Mouse (Mus musculus) liver, postnatal 0 days (tissue): ENCODE measurements around the gene Hist2h3b. TPM values are rescaled to one million over a fixed set of nuclear protein-coding genes. Genes with fewer than 3 reads are reported as not detected.
"Not testable (repeated sequence)": the region's sequence is repeated elsewhere in the genome, so short reads cannot be mapped to it uniquely, and the experiment has no call there.

Experiments
- ATAC-seq: fragments of 200-750 bp; cut with Nextera tagmentation; 2 replicates; pipeline ENCODE4 v1.8.0; 2017; ENCODE audit warnings: mild to moderate bottlenecking, moderate library complexity
- DNase-seq: peaks from one replicate; pipeline ENCODE4 v3.0.0-alpha.2; 2016
- H3K27ac ChIP-seq: fragments of 300-500 bp; sonication (generic); 2 replicates; pipeline ENCODE4 v1.5.1; 2014; ENCODE audit warnings: antibody characterized with exemption, moderate library complexity, mild to moderate bottlenecking, low read depth
- H3K27me3 ChIP-seq: fragments of 300-500 bp; sonication (generic); 2 replicates; pipeline ENCODE4 v1.6.1; 2014; ENCODE audit warnings: low read length, control low read depth, mixed read lengths; ENCODE audit not compliant: insufficient read depth
- H3K36me3 ChIP-seq: fragments of 300-500 bp; sonication (generic); replicated peaks from 2 replicates; pipeline ENCODE4 v1.6.1; 2014; ENCODE audit warnings: mild to moderate bottlenecking, control low read depth, low read length, moderate library complexity, mixed read lengths; ENCODE audit not compliant: insufficient read depth
- H3K4me1 ChIP-seq: fragments of 300-500 bp; sonication (generic); 2 replicates; pipeline ENCODE4 v1.6.1; 2014; ENCODE audit warnings: antibody characterized with exemption, mild to moderate bottlenecking, control low read depth; ENCODE audit not compliant: insufficient read depth
- H3K4me2 ChIP-seq: fragments of 300-500 bp; sonication (generic); 2 replicates; pipeline ENCODE4 v1.6.1; 2014; ENCODE audit warnings: low read depth, mild to moderate bottlenecking, low read length, moderate library complexity, mixed read lengths
- H3K4me3 ChIP-seq: fragments of 300-500 bp; sonication (generic); 2 replicates; pipeline ENCODE4 v1.5.1; 2014; ENCODE audit warnings: low read depth, low read length
- H3K9ac ChIP-seq: fragments of 300-500 bp; sonication (generic); replicated peaks from 2 replicates; pipeline ENCODE4 v1.6.1; 2014; ENCODE audit warnings: mild to moderate bottlenecking, moderate library complexity
- H3K9me3 ChIP-seq: fragments of 300-500 bp; sonication (generic); 2 replicates; pipeline ENCODE4 v1.6.1; 2016; ENCODE audit warnings: mild to moderate bottlenecking, control low read depth, low read length, mixed read lengths
- CTCF ChIP-seq: sonication (generic); IDR thresholded peaks from 2 replicates; pipeline ENCODE4 v1.5.1; 2016; ENCODE audit warnings: antibody characterized with exemption, low read depth
- EP300 ChIP-seq: IDR thresholded peaks from 2 replicates; pipeline ENCODE4 v1.6.1; 2016; ENCODE audit warnings: antibody characterized with exemption, low read depth, mild to moderate bottlenecking
- WGBS: fragments of 180-500 bp; shearing (Covaris S2); extraction: QIAGEN DNeasy Blood & Tissue Kit; methylation state at CpG from one replicate; pipeline ENCODE4 v1.1.7; 2014; ENCODE audit not compliant: insufficient replicate concordance; 5-methylcytosine and 5-hydroxymethylcytosine counted together
- polyA plus RNA-seq: library from polyadenylated mRNA; unstranded; fragments of >200 nt; fragmentation: Nextera tagmentation; extraction: Ambion mirVana; gene quantifications from 2 replicates; pipeline ENCODE4 v1.2.1, GENCODE M21; 2015

The Hist2h3b gene
- polyA plus RNA-seq, 1 experiment from 2014 or later = 84.5 TPM

DNA sequence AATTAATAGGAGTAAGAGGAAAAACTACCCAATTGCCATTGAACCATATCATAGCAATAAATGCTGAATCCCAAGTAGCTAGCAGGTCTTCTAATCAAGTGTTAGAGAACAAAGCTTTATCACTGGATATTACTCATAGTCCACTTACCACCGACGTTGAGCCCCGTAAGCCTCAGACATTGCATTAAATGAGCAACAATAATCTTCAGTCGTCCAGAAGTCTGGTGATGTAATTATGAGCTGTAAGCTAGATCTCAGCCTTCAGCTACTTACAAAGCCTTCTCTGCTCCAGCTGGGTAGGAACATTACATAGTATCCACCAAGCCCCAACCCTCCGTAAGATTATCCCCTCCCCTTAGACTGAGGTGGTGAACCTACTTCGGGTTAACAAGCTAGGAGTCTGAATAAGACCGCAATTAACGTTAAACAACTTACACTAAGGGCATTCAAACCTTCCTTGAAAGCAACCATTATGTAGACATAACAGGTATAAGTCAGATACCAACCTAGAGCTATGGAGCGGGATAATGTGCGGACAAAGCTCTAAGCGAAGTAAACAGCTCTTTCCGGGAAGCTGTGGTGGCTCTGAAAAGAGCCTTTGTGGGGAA, 30.4 kb upstream of the Hist2h3b start:
- Histone ChIP-seq H3K27ac (peak overlapping the region; percentile 94), H3K36me3 (no peaks in the 10 kb centered on the region), H3K4me2 (peak overlapping the region; percentile 70), H3K9ac (peak overlapping the region; percentile 80), H3K4me3 (peak overlapping the region; percentile 59), H3K9me3 (no peaks in the 10 kb centered on the region), H3K4me1 (peaks cover 22% of the 10 kb centered on the region), H3K27me3 (no peaks in the 10 kb centered on the region)
- ATAC-seq = no peak
- TF ChIP-seq CTCF (no peak), EP300 (0 out of 2 replicates have a peak, but pooled peaks have one; percentile 30)
- DNase-seq = no peak
- under 1% methylated on average over 12 of the region's 12 CpGs for WGBS

DNA sequence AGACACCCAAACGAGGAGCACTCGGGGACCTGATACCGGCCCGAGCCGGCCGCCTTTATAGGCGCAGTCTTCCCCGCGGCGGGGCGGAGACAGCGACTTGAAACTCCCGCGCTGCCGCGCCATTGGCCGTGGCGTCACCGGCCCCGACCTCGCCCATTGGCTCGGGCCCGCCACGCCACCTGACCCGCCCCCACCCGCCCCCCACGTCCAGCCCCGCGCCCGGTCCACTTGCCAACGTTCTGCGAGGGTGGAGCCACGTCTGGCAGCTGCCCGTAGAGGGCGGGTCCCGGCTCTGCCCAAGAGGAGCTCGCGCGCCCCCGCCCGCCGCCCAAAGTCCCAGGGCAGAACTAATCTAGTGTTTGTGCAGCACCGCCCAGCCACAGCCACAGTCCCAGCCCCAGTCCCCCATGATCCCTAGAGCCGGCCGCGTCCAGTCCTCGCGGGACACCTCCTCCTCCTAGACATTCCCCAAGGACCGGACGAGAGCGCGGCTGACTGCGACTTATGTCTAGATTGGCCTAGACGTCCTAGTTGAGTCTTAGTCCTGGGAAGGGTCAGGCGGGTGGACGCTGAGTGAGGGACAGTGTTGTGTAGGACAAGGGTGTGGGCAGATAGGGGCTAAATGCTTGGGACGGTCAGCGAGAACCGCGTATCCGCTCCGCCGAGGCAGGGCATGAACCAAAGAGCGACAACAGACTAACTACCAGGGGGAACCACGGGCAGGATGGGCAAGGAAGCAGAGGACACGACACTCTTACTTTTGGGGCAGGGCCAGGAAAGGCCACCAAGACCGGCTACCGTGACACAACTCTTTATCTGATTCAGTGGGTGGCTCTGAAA, 29.3 kb upstream of the Hist2h3b start, which contains the start of gene Hist2h3c2:
Gene Hist2h3c2 (minus strand): TSS at position 174 of the 840 bp plus-strand sequence.
- H3K9me3 ChIP-seq, H3K36me3 ChIP-seq, H3K27me3 ChIP-seq, DNase-seq: not testable (repeated sequence)
- peak within 1 kb of the TSS; percentile 94 for H3K27ac ChIP-seq
- WGBS = 3% methylated on average over 12 of the region's 68 CpGs
- H3K4me1 ChIP-seq = peaks cover 33% of the 10 kb centered on the region
- H3K4me2 ChIP-seq = peak within 1 kb of the TSS; percentile 70
- H3K9ac ChIP-seq = peak within 1 kb of the TSS; percentile 80
- peak within 1 kb of the TSS; percentile 59 for H3K4me3 ChIP-seq
- ATAC-seq = peak; percentile 84

- DNase-seq (peak; percentile 81), ATAC-seq (peak; percentile 71)
- H3K9ac ChIP-seq = peak within 1 kb of the TSS; percentile 66
- not testable (repeated sequence) for H3K9me3 ChIP-seq, H3K36me3 ChIP-seq, H3K27me3 ChIP-seq
- H3K4me3 ChIP-seq = peak within 1 kb of the TSS; percentile 34
- WGBS = 10% methylated on average over 9 of the region's 85 CpGs
- peak within 1 kb of the TSS; percentile 64 for H3K4me2 ChIP-seq
- peak within 1 kb of the TSS; percentile 92 for H3K27ac ChIP-seq
- peak; percentile 27; the same call in 1 of the 2 replicates for TF ChIP-seq EP300
- peaks cover 37% of the 10 kb centered on the region for H3K4me1 ChIP-seq
These were observed 28.3 kb upstream of the Hist2h3b start, which contains the start of gene Hist2h2aa2 for GRCm38 (mm10) chr3:96239949-96240798. Gene Hist2h2aa2 (minus strand): TSS chr3:96240276.

DNA sequence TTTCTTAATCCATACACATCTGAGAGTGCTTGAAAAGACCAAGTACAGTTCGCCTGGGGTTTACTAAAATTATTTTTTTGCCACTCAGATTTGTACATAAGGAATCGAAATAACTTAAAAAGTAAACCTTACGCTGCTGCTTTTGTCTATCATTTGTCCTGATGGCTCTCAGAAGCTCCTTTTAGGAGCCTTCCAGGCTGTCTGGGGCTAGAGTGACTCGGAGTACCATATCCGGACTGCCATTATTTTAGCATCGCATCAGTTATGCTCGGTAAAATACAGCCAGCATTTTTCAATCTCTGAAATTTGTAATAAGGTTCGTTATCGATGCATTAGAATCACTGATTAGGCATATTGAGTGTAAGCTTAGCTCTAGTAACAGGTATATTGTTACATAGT, 27.7 kb upstream of the Hist2h3b start:
- H3K4me3 ChIP-seq = peak overlapping the region; percentile 34; the same call in 1 of the 2 replicates
- no peak for ATAC-seq
- no peaks in the 10 kb centered on the region for H3K36me3 ChIP-seq
- peak overlapping the region; percentile 66 for H3K9ac ChIP-seq
- peaks cover 37% of the 10 kb centered on the region for H3K4me1 ChIP-seq
- no peak for DNase-seq
- H3K9me3 ChIP-seq = no peaks in the 10 kb centered on the region
- TF ChIP-seq EP300 (no peak), CTCF (no peak)
- 80% methylated on average over 9 of the region's 9 CpGs for WGBS
- H3K27ac ChIP-seq = peak overlapping the region; percentile 92
- H3K4me2 ChIP-seq = peak overlapping the region; percentile 64
- H3K27me3 ChIP-seq = no peaks in the 10 kb centered on the region

DNA sequence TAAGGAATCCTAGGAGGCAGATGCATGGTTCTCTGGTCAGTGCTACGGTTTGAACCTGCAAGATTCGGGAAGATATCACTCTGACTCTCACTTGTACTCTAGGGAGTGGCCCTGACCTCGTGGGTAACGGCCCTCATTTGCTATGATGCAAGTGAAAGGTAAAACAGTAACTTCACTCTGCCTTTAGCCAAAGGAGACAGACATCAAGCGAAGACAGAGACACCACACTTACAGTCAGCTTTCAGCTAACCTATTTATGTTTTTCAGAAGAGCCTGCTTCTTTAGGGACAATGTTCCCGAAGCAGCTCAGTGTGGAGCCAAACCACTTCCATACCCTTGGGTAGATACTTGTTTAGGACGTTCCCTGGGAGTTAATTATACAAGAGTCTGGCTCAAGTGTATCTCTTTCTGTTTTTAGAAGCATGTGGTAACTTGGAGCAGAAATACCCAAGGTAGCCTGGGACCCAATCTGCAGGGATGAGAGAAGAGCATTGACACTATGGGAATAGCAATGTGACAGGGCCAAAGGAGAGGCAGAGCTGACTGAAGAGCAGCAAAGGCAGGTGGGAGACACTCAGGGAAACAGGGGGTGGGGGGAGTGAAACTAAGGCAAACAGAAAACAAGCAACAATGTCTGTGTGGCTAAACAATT, 24.4 kb upstream of the Hist2h3b start:
- peak overlapping the region; percentile 67 for H3K9ac ChIP-seq
- ATAC-seq (no peak), DNase-seq (peak; percentile 48)
- H3K4me3 ChIP-seq = peak overlapping the region; percentile 46
- no peak for TF ChIP-seq CTCF
- no peak for TF ChIP-seq EP300
- no peaks in the 10 kb centered on the region for H3K27me3 ChIP-seq
- peaks cover 30% of the 10 kb centered on the region for H3K4me1 ChIP-seq
- H3K27ac ChIP-seq = peak overlapping the region; percentile 95
- WGBS = 52% methylated on average over 7 of the region's 7 CpGs
- peak overlapping the region; percentile 66 for H3K4me2 ChIP-seq
- no peaks in the 10 kb centered on the region for H3K36me3 ChIP-seq
- H3K9me3 ChIP-seq = no peaks in the 10 kb centered on the region

DNA sequence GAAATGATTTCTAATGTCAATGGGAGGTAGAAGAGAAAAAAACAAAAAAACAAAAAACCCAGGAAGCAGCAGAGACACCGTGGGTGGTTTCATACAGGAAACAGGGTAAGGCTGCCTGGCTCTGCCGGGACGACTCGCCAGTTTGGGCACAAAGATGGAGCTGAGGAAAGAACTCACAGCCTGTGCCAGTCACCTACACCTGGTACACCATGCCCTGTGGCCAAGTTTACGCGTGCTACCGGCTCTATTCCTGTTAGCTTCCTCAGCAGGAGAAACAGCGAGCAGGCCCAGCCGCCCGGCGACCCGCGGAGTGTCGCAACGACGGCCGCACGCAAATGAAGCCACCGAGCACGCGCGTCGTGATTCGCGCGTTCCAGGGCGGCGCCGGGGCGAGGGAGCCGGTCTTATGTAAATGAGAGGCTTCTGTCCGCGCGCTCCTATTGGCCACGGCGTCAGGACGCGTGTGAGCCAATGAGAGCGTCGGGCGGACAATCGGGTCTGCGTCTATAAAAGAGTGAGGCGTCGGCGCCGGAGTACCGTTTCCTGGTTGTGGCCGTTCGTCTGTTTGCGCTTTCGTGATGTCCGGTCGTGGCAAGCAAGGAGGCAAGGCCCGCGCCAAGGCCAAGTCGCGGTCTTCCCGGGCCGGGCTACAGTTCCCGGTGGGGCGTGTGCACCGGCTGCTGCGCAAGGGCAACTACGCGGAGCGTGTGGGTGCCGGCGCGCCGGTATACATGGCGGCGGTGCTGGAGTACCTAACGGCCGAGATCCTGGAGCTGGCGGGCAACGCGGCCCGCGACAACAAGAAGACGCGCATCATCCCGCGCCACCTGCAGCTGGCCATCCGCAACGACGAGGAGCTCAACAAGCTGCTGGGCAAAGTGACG, 23.2 kb upstream of the Hist2h3b start, which contains the start of gene Hist2h2aa1:
Gene Hist2h2aa1 (plus strand): TSS at position 495 of the 884 bp plus-strand sequence.
- Histone ChIP-seq H3K4me2 (peak within 1 kb of the TSS; percentile 66), H3K4me1 (peaks cover 37% of the 10 kb centered on the region), H3K4me3 (peak within 1 kb of the TSS; percentile 46), H3K9ac (peak within 1 kb of the TSS; percentile 67), H3K27ac (peak within 1 kb of the TSS; percentile 95)
- ATAC-seq = peak; percentile 74
- H3K9me3 ChIP-seq, H3K36me3 ChIP-seq, H3K27me3 ChIP-seq: not testable (repeated sequence)
- WGBS = under 1% methylated on average over 24 of the region's 88 CpGs
- peak; percentile 86 for DNase-seq

DNA sequence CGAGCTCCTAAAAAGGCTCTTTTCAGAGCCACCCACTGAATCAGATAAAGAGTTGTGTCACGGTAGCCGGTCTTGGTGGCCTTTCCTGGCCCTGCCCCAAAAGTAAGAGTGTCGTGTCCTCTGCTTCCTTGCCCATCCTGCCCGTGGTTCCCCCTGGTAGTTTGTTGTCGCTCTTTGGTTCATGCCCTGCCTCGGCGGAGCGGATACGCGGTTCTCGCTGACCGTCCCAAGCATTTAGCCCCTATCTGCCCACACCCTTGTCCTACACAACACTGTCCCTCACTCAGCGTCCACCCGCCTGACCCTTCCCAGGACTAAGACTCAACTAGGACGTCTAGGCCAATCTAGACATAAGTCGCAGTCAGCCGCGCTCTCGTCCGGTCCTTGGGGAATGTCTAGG, 22.4 kb upstream of the Hist2h3b start:
- H3K27me3 ChIP-seq, ATAC-seq, H3K4me2 ChIP-seq, DNase-seq, H3K9me3 ChIP-seq, H3K36me3 ChIP-seq: not testable (repeated sequence)
- peak overlapping the region; percentile 36 for H3K4me3 ChIP-seq
- peak overlapping the region; percentile 61; the same call in 1 of the 2 replicates for H3K9ac ChIP-seq
- peak overlapping the region; percentile 88 for H3K27ac ChIP-seq
- 0% methylated on average over 9 of the region's 21 CpGs for WGBS
- H3K4me1 ChIP-seq = peaks cover 39% of the 10 kb centered on the region
